Comparison of ENCODE assay signal across 8 mouse cellular contexts in the genomic region with DNA sequence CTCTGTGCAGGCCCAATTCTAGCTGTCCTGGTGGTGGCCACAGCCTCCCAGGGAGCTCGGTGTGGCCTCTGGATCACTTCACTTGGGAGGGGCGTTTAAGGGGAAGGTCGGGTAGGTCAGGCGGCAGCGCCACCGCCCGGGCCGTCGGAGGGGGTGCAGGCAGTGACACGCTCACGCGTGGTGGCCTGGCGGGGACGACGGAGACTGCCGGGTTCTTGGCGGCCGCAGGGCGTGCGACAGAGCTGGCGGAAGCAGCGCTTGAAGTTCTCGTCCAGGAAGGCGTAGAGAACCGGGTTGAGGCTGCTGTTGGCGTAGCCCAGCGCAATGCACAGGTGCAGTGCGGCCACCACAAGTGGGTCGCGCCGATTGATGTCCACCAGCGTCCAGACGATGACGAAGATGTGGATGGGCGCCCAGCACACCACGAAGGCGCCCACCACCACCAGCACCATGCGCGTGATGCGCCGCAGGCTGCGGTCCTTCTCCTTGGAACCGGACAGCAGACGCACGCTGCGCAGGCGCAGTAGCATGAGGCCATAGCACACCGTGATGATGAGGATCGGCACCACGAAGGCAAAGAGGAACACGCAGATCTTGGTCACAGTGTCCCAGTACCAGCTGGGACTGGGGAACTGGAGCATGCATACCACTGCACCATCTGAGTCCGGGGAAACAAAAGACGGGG. TPM values are rescaled to one million over a fixed set of nuclear protein-coding genes. Genes with fewer than 3 reads are reported as not detected.
DNase-seq lines count a peak whose midpoint lies in the region; ATAC-seq lines count a peak whose summit lies in the region.

No protein-coding gene starts in this region.

- H3K4me3 ChIP-seq in heart, embryonic 11.5 days (ENCODE audit: low read depth, low read length) = peak overlapping the region; percentile 33
- peak overlapping the region; percentile 28 for H3K4me3 ChIP-seq in forebrain, embryonic 11.5 days (ENCODE audit: low read depth, low read length)
- H3K4me3 ChIP-seq in limb, embryonic 13.5 days = peak overlapping the region; percentile 36

- no peaks in the 10 kb centered on the region for H3K36me3 ChIP-seq in heart, embryonic 11.5 days (ENCODE audit: control insufficient read depth, insufficient read depth, low read length)
- no peaks in the 10 kb centered on the region for H3K36me3 ChIP-seq in forebrain, embryonic 11.5 days (ENCODE audit: control insufficient read depth, insufficient read depth, low read length)
- no peaks in the 10 kb centered on the region for H3K36me3 ChIP-seq in limb, embryonic 13.5 days

- H3K4me2 ChIP-seq in heart, embryonic 11.5 days = peak overlapping the region; percentile 64
- peak overlapping the region; percentile 58 for H3K4me2 ChIP-seq in forebrain, embryonic 11.5 days (ENCODE audit: low read depth, low read length, severe bottlenecking)
- H3K4me2 ChIP-seq in limb, embryonic 13.5 days (replicated peaks) = peak overlapping the region; percentile 61

- 26% methylated on average over 53 of the region's 53 CpGs for WGBS in heart, embryonic 11.5 days (ENCODE audit: insufficient replicate concordance)
- 48% methylated on average over 53 of the region's 53 CpGs for WGBS in forebrain, embryonic 11.5 days
- WGBS in limb, embryonic 13.5 days = 36% methylated on average over 53 of the region's 53 CpGs

- ATAC-seq in heart, embryonic 11.5 days (replicated peaks; ENCODE audit: insufficient number of reproducible peaks, low FRiP score, low TSS enrichment) = no peak
- peak; percentile 32 for ATAC-seq in CD4-positive, CD25-positive, alpha-beta regulatory T cell, adult 4 months
- no peak for ATAC-seq in forebrain, embryonic 11.5 days (replicated peaks; ENCODE audit: low FRiP score)
- ATAC-seq in limb, embryonic 13.5 days (ENCODE audit: low FRiP score, low read depth) = no peak
- ATAC-seq in erythroblast, adult 5-6 weeks (replicated peaks; ENCODE audit: low FRiP score, poor library complexity, severe bottlenecking) = no peak

- peaks cover 14% of the 10 kb centered on the region for H3K27me3 ChIP-seq in heart, embryonic 11.5 days (ENCODE audit: control insufficient read depth, insufficient read depth, low read length)
- peaks cover 3% of the 10 kb centered on the region; the same call in 1 of the 2 replicates for H3K27me3 ChIP-seq in forebrain, embryonic 11.5 days (ENCODE audit: control insufficient read depth, insufficient read depth, low read length)
- H3K27me3 ChIP-seq in limb, embryonic 13.5 days = peaks cover 33% of the 10 kb centered on the region

- peaks cover 7% of the 10 kb centered on the region; the same call in 1 of the 2 replicates for H3K4me1 ChIP-seq in heart, embryonic 11.5 days (ENCODE audit: control insufficient read depth, insufficient read depth, low read length)
- H3K4me1 ChIP-seq in forebrain, embryonic 11.5 days (replicated peaks; ENCODE audit: control insufficient read depth, insufficient read depth, low read length) = 0 out of 2 replicates have a peak, but pooled peaks cover 6% of the 10 kb centered on the region
- H3K4me1 ChIP-seq in limb, embryonic 13.5 days = peaks cover 11% of the 10 kb centered on the region; the same call in 1 of the 2 replicates

- no peak overlapping the region; the same call in 1 of the 2 replicates for H3K9ac ChIP-seq in heart, embryonic 11.5 days (ENCODE audit: low read depth, low read length)
- H3K9ac ChIP-seq in forebrain, embryonic 11.5 days (ENCODE audit: low read length) = peak overlapping the region; percentile 16; the same call in 1 of the 2 replicates
- 0 out of 2 replicates have a peak overlapping the region, but pooled peaks have one; percentile 26 for H3K9ac ChIP-seq in limb, embryonic 13.5 days

- no peak overlapping the region for H3K27ac ChIP-seq in heart, embryonic 11.5 days (ENCODE audit: low read depth, low read length)
- no peak overlapping the region for H3K27ac ChIP-seq in forebrain, embryonic 11.5 days (ENCODE audit: low read depth, low read length)
- no peak overlapping the region for H3K27ac ChIP-seq in limb, embryonic 13.5 days

- DNase-seq in heart, adult 9 months (ENCODE audit: low spot score in 2 of 2) = no peak
- peak; percentile 67 for DNase-seq in forebrain, embryonic 11.5 days (ENCODE audit: low spot score)
- DNase-seq in naive thymus-derived CD4-positive, alpha-beta T cell, adult 2 months (ENCODE audit: low read depth) = peak; percentile 18
- DNase-seq in adrenal gland, postnatal 25 days = no peak

- no peaks in the 10 kb centered on the region for H3K9me3 ChIP-seq in heart, embryonic 11.5 days (replicated peaks; ENCODE audit: control insufficient read depth, low read length)
- H3K9me3 ChIP-seq in forebrain, embryonic 11.5 days (ENCODE audit: control insufficient read depth, low read length) = no peaks in the 10 kb centered on the region
- no peaks in the 10 kb centered on the region for H3K9me3 ChIP-seq in limb, embryonic 13.5 days

RNA-seq across cellular contexts. Expression of gene Oprd1, which starts 30.7 kb away (rescaled TPM):
- polyA plus RNA-seq in heart, embryonic 11.5 days (2014; fragmentation: Nextera tagmentation; extraction: Ambion mirVana) = 0.53 and 1.3 TPM in 2 replicates
- polyA plus RNA-seq in CD4-positive, CD25-positive, alpha-beta regulatory T cell, adult 4 months (2017; shearing (Covaris generic)) = not detected
- polyA plus RNA-seq in forebrain, embryonic 11.5 days (2014; fragmentation: Nextera tagmentation; extraction: Ambion mirVana) = not detected in 2 replicates
- polyA plus RNA-seq in limb, embryonic 13.5 days (2015; fragmentation: Nextera tagmentation; extraction: Ambion mirVana) = 0.31 and 0.43 TPM in 2 replicates
- not detected in 2 replicates for total RNA-seq in erythroblast, adult 5-6 weeks (2015; ENCODE audit: low replicate concordance)
- total RNA-seq in erythroblast, adult 5-6 weeks (2017; ENCODE audit: low replicate concordance) = 0.09 and 0.14 TPM in 2 replicates
- total RNA-seq in adrenal gland, postnatal 25 days (2021) = 1.1 TPM in 2 replicates

RNA-seq across cellular contexts. Expression of gene Epb41, which starts 38.4 kb away (rescaled TPM):
- 67.5 and 73.2 TPM in 2 replicates for polyA plus RNA-seq in heart, embryonic 11.5 days (2014; fragmentation: Nextera tagmentation; extraction: Ambion mirVana)
- 10 to 100 TPM; 32.3 to 35.4 TPM for polyA plus RNA-seq in CD4-positive, CD25-positive, alpha-beta regulatory T cell, adult 4 months (2017; shearing (Covaris generic))
- polyA plus RNA-seq in forebrain, embryonic 11.5 days (2014; fragmentation: Nextera tagmentation; extraction: Ambion mirVana) = 135 and 145 TPM in 2 replicates
- 70.4 and 78.8 TPM in 2 replicates for polyA plus RNA-seq in limb, embryonic 13.5 days (2015; fragmentation: Nextera tagmentation; extraction: Ambion mirVana)
- total RNA-seq in erythroblast, adult 5-6 weeks (2015; ENCODE audit: low replicate concordance) = 1,733 and 1,940 TPM in 2 replicates
- 3,282 and 3,570 TPM in 2 replicates for total RNA-seq in erythroblast, adult 5-6 weeks (2017; ENCODE audit: low replicate concordance)
- 65.5 and 70.8 TPM in 2 replicates for total RNA-seq in adrenal gland, postnatal 25 days (2021)

RNA-seq across cellular contexts. Expression of gene Gm10300, which starts 39.1 kb away (rescaled TPM):
- polyA plus RNA-seq in heart, embryonic 11.5 days (2014; fragmentation: Nextera tagmentation; extraction: Ambion mirVana) = 0.10 and 0.20 TPM in 2 replicates
- polyA plus RNA-seq in CD4-positive, CD25-positive, alpha-beta regulatory T cell, adult 4 months (2017; shearing (Covaris generic)) = not detected
- polyA plus RNA-seq in forebrain, embryonic 11.5 days (2014; fragmentation: Nextera tagmentation; extraction: Ambion mirVana) = not detected in 2 replicates
- 0.08 TPM in 1 of 2 replicates, not detected in the other for polyA plus RNA-seq in limb, embryonic 13.5 days (2015; fragmentation: Nextera tagmentation; extraction: Ambion mirVana)
- total RNA-seq in erythroblast, adult 5-6 weeks (2015; ENCODE audit: low replicate concordance) = 2.7 TPM in 1 of 2 replicates, not detected in the other
- total RNA-seq in erythroblast, adult 5-6 weeks (2017; ENCODE audit: low replicate concordance) = 3.7 and 3.9 TPM in 2 replicates
- total RNA-seq in adrenal gland, postnatal 25 days (2021) = 0.61 TPM in 1 of 2 replicates, not detected in the other

Comparison
In these comparisons a context has a peak if more than half of its experiments do, and no peak if none do; other contexts are left out.
1. DNase-seq: peak in forebrain, embryonic 11.5 days (single experiment) and naive thymus-derived CD4-positive, alpha-beta T cell, adult 2 months (single experiment); none in heart, adult 9 months (0 of 2) and adrenal gland, postnatal 25 days (single experiment).
2. Peak in every context shown above with its lines, with median percentiles within 50 percentile points of each other: H3K4me2 ChIP-seq and H3K4me3 ChIP-seq.